Mouse (Mus musculus) mature B cell (primary cell): Measurements from ENCODE around the gene Klhl10.

Source experiments
- in situ Hi-C: fragments of 300-500 bp; cut with MboI; formaldehyde crosslinking; loops from 2 replicates; pipeline ENCODE4 v1.14.3; 2019

Klhl10 gene

DNA sequence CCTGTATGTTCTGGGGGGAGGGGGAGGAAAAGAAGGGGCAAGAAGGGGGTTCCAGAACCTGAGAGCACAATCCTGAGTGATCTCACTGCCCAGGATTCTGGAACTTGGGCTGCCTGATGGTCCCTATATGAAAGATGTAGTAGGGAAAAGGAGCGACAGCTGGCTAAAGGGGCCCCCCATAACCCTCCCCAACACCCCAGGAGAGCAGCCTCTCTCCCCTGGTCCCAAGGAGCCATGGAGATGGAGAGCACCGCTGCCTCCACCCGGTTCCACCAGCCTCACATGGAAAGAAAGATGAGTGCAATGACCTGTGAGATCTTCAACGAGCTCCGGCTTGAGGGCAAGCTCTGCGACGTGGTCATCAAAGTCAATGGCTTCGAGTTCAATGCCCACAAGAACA, at the start of gene Klhl10, which contains the start of gene Nt5c3b:
Klhl10 (plus strand) TSS at position 121 of the 400 bp plus-strand sequence.
Nt5c3b (minus strand) TSS at position 12 of the 400 bp plus-strand sequence.
- in situ Hi-C loops, result no loop called here

DNA sequence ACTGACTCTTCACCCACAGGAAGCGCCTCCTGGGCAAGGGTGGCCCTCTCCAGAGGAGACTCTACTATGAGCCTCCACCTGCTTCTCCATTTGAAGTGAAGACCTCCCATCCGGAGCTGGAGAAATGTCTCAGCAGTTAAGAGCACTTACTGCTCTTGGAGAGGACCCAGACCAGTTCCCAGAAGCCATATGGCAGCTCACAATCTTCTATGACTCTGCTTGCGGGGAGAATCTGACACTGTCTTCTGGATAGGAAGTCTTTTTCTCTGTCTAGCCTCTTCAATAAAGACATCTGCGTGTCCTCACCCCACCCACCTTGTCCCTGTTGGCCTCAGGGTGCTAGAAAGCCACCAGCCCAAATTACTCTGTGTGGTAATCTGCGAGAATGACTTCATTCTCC, 48.8 kb upstream of the Klhl10 start:
- in situ Hi-C loops, result no loop called here

DNA sequence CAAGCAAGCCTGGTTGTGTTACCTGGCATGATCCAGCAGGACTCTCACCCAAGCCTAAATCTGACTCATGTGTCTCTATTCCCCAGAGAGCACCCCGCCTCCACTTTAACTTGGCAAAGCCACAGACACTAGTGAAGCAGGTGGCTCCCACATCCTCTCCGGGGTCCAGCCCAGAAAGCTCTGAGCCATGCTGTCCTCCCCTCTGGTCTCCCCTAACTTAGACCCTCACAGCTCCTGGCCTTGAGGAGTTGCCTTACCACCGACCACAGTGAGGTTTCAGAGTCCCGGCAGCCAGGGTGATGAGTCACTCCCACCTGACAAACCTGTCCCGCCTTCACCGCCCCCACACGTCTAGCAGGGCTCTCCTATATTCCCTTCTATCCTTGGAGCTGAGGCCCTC, 48.0 kb upstream of the Klhl10 start:
- in situ Hi-C loops, result no loop called here

DNA sequence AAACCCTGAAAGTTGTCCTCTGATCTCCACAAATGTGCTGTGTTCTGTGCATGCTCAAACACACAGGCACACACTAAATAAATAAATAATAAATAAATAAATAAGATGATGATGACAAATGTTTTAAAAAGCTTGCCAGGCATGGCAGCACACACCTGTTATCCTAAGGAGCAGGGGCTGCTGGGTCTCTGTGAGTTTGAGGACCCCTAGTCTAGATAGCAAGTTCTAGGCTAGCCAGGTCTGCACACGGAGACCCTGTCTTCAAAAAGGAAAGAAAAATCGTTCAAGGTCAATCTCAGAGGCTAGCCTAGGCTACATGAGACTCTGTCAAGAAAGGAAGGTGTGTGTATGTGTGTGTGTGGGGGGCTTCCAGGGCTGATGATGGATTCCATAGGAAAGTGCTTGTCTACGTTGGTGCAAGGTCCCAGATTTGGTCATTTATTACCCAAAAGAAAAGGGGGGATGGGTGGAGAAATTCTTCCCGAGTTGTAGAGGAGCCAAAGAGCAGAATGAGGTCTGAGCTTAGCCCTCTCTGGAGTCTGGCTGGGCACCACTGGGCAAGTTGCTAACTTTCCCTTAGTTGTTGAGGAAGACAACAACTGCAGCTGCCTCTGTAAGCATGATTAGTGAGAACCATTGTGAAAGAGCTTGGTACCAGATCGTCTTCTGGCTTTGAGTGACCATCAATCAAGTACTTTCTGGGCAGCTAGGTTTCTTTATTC, 47.2 kb upstream of the Klhl10 start:
- in situ Hi-C loops, result no loop called here

DNA sequence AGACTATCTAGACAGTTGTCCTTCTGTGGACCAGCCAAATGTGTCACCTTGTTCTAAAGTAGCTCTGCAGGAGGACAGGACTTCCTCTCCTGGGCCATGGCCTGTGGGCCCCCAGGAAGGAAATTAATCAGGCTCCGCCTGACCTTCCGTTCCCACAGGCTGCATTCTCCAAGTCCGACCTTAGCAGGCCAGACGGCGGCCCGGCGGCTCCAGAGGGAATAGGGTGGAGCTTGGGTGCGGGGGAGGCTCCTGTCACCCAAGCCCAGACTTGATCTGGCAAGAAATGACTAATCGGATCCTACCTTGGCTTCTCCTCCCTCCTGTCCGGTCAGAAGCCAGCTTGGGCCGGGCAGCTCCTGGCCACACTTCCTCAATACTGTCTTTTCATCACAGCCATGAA, 46.5 kb upstream of the Klhl10 start:
- in situ Hi-C loops, result no loop called here

DNA sequence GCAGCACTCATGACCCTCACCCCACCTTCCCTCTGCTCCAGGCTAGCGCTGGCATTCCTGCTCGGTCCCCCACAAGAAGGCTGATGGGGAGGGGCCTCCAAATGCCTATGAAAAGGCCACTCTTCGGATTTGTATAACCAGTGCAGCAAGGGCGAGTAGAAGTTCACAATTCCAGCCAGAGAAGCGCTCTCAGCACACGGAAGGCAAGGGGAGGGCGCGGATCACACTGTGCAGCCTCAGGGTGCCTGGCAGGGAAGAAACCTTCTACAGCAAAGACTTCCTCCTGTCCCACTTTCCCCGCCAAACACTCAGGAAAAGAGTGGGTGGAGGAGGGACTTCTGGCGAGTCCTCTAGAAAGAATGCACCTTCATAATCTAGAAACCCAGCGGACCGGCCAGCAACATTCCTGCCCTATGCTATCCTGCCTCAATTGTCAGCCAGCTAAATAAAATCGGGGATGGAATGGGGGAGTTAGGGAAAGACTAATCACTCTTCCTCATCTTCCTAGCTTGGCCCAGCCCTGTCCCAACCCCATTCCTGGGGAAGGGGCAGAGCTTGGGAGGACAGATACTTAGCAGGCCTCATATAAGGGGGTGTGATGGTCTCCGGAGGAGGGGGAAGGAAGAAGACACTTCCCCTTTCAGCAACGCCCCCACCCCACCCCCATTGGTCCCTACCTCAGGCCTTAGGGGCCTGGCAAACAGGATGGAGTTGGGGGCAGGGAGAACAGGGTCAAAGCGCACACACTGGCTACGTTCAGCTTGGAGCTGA, 45.7 kb upstream of the Klhl10 start:
- in situ Hi-C loops, result no loop called here

DNA sequence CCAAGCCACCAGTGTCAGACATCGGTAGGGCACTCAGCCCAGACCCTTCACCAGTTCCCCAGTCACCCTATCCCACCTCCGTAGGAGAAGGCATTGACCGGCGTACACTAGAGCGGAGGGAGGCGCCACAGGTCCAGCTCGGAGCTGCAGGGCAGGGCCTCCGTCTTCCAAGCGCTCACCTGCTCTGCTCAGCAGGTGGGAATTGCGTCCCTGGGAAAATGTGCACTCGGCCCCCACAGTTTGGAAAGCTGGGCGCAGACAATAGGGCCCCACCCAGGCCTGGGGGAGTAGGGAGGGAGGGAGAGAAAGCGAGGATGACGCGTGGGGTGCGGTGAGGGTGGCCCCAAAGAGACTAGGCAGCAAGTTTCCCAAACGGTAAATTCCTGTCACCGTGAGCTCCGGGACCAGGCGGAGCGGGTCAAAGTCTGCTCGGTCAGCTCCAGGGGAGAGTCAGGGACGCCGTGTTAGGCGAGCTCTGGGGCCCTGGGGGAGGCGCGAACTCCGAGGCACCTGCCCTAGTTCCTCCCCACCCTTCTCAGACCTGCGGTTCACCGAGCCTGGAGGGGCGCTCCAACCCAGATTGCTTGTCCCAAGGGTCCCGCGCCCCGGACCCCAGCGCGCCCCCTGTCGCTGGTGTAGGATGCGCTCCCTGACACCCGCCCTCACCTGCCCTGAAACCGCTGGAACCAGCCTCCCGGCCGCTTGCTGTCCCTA, 44.7 kb upstream of the Klhl10 start:
- in situ Hi-C loops, result no loop called here

DNA sequence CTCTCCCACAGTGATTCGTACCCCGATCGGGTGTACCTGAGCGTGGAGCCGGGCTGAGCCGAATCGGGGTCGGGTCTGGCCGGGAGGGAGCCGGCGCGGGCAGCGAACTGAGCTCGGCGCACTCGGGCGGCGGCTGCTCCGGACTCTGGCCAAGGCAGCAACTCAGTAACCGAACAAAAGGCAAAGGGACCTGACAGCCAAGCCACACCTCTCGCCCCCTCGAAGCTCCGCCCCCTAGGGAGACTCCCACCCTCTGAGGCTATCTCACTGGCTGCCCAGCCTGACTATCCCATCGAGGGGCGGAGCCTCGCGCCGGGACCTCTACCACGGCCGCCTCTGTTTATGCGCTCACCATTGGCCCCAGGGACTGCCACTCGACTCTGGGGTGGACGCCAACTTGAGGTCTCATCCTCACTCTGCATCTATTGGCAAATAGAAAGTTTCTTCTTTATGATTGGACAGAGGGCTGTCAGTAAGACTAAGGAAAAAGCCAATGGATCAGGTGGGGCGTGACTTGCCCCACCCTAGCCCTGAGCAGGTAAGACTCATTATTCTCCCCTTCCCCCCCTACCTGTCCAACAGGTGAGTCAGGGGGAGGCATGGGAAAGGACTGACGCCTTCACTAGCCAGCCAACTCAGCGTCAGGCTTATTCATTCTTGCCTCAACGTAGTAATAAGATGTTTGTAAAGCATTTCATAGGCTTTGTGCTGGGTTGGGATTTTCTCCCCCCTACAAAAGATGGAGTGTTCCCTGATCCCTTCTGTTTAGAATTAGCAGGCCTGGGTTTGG, 43.9 kb upstream of the Klhl10 start, which contains the start of gene Jup:
Jup (minus strand) TSS at position 164 of the 790 bp plus-strand sequence.
- in situ Hi-C loops, result no loop called here

DNA sequence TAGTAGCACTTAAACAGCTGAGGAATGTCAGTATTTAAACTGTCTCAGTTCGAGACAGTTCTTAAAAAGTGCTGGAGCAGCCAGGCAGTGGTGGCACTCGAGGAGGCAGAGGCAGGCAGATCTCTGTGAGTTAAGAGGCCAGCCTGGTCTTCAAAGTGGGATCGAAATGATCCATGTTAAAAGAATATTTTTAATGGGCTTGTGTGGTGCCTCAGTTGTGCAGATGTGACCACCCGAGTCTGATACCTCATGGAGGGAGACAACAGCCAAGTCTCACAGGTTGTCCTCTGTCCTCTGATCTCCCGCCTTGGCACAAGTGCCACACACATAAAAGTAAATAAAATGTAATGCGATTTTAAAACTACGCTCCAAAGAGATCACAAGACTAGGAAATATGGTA, 43.2 kb upstream of the Klhl10 start:
- in situ Hi-C loops, result no loop called here

DNA sequence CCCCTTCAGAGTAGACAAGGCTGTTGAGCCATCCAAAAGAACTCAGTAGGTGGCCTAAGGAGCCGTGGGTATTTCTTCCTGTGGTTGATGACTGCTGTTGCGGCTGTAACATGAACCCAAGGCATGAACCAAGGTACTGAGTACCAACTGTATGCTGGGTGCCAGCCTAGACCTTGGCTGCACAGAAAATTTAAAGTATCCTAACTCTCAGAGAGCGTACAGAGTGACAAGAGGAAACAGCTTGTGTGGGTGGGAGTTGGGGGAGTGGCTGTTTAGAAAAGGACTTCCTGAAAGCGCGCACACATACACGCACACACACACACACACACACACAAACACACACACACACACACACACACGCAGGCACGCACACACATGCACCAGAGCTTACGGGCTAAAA, 42.4 kb upstream of the Klhl10 start:
- in situ Hi-C loops, result no loop called here

DNA sequence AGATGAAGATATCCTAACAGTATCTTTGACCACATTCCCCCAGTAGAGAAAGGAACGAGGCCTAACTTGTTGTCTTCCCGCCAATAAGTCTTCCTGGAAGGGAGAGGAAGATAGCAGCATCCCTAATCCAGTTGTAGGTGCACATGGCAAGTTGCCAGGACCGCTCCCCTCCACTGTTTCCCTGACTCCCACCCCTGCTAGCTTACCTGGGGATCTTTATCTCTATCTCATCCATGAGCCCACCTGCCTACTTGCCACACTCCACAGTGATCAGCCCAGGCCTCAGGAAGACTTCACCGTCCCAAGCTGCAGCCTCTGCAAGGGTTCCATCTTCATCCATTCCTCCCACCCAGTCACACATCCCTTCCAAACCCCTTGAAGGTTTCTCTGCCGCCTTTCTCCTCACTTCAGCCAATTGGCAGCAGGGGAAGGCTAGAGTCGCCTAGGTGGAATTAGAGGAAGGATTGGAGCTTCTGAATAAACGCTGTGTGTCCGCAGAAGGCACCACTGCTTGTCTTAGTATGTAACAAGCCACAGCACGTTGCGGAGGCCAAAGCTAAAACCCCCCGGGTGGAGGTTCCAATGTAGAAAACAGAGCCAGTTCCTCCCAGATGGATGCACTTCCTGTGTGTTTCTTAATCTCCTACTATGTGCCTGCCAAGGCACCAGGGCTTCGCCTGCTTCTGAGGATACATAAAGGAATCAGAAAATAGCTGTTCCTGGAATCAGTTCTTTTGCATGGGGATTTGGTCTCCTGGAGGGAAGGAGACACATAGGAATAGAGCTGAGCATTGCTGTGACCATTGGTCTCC, 41.8 kb upstream of the Klhl10 start:
- in situ Hi-C loops, result no loop called here

DNA sequence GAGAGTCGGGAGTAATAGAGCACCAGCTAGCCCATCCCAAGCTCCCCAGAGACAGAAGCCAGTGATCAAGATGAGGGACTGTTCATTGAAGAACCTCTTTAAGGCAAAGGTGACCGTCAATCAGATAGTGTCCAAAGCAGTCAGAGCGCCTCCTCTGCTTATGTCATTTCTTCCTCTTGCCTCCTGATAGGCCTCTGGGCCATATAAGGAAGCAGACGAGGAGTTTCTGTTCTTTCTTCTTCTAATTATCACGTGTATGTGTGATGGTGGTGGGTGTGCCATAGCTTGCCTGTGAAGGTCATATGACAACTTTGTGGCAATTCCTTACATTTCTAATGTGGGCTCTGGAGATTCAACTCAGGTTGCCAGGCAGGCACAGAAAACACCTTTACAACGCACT, 40.9 kb upstream of the Klhl10 start:
- in situ Hi-C loops, result no loop called here

DNA sequence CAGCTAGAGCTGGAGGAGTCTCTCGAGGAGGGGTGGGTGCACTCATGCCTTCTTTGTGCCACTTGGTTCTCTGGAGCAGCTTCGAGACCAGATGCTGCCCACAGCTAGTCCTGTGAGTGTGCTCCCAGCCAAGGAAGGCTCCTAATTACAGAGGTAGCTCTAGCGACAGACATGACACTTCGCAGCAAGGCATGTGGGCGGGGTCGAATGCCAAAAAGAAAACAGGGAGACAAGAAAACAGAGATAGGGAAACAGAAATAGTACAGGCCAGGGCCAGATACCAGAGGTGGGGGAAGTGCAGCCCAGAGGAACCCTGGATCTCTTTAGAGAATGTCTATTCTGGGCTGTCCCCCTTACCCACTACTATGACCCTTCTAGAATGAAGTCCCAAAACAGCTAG, 39.5 kb upstream of the Klhl10 start:
- in situ Hi-C loops, result no loop called here

DNA sequence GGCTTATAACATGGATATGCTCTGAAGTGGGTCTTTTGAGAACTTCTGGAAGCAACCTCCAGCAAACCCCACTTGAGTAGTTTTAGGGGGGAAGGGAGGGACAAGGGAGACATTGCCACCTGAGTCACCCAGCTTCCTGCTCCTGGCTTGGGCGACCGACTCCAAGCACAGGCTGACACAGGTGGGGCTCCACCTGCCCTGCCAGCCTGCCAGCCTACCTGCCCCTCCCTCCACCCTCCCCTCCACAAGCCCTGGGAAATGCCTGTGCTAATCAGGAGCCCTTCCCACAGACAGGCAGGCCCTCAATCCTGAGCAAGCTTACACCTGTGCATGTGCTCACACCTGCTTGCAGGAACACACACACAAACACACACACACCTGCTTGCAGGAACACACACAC, 39.0 kb upstream of the Klhl10 start:
- in situ Hi-C loops, result no loop called here

DNA sequence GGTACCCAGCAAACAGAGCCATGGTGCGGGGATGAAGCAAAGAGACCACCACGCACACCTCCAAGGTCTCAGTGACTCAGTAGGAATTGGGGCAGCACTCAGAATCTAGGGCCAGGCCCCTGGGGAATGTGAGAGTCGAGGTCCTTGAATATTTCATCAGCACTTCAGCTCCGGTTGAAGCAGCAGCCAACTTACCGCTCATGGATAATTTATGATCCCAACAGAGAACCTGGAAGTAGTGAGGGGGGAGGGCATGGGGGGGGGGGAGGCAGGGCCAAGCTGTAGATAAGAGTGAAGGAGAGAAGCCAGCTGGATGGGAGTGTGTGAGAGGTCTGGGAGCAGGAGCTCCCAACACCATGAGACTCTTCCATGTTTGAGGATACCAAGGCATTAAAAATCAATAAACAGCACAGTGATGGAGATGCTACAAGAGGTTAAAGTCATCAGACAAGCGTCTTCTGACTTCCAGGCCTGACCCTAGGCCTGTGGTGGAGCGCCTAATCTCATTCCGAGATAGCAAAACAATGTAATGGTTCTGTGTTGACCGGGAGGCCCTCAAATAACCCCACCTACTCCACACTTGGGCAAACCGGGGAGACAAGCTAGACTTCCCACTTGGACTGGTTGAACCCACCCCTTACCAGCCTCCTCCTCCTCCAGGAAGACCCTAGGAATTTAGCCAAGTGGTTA, 38.1 kb upstream of the Klhl10 start:
- in situ Hi-C loops, result no loop called here

DNA sequence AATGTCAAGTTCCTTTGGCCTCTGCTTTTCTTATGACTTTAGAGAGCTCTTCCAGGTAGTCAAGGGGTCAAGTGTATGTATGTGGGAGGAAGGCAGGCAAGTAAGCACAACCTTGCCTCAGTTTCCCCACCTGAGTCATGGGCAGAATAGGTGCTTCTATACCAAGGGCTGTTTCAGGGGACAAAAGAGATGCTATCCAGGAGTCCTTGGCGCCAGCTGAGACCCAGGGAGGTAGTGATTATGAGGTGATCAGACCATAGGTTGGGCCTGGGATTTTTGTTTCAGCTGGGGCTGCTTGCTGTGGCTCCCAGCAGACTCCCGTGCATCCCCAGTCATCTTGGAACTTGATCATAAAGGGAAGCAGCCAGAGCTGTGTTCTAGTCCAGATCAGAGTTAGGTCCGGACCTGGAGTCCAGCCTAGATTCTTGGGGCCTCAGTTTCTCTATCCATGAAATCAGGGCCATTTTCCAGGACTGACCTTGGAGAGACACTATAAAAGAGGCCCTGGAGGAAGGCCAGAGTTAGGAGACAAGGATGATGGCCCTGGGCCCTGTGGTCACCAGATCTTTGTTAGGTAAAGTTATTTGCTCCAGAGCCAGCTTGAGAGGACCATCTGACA, 37.2 kb upstream of the Klhl10 start:
- in situ Hi-C loops, result no loop called here

DNA sequence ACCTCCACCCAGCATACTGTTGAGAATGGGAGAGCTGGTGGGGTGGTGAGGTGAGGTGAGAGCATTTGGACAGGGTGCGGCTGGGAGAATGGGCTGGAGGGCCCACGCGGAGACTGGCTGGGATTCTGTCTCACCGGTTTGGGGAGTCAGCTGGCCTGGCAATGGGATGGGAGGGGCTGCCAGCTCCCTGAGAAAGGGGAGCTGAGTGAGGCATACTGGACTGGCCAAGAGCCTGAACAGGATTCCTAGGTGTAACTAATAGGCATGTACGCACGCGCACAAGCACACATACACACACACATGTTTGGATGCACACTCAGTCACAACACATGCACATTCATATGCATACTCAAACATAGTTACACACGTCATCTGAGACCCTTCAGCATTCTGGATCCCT, 35.4 kb upstream of the Klhl10 start:
- in situ Hi-C loops, result no loop called here

DNA sequence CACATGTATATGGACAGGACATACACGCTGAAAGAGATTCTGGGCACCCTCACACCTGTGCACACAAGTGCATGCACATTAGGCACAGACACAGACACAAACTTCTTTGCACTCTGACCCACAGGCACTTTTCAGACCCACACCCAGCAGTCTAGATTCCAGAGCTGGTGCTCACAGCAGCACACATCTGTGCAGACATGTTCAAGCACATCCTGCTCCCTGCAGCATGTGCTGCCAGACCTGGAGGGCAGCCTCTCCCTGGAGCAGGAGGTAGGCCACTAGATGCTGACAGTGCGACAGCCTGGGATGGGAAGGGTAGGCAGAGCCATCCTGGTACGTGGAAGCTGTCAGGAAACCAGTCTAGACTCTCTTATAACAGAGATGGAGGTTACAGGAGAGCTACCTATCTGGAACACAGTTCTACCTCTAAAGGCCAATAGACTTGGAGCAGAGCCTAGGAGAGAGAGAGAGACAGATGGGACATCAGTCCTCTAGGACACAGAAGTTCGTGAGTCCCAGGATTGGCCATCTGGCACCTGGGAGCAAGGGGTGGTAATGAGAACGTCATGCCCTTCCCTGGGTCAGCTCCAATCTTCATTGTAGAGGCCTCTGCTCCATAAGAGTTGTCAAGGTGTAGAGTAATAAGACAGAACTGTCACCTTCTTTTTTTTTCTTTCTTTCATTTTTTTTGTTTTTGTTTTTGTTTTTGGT, 34.6 kb upstream of the Klhl10 start:
- in situ Hi-C loops, result no loop called here

DNA sequence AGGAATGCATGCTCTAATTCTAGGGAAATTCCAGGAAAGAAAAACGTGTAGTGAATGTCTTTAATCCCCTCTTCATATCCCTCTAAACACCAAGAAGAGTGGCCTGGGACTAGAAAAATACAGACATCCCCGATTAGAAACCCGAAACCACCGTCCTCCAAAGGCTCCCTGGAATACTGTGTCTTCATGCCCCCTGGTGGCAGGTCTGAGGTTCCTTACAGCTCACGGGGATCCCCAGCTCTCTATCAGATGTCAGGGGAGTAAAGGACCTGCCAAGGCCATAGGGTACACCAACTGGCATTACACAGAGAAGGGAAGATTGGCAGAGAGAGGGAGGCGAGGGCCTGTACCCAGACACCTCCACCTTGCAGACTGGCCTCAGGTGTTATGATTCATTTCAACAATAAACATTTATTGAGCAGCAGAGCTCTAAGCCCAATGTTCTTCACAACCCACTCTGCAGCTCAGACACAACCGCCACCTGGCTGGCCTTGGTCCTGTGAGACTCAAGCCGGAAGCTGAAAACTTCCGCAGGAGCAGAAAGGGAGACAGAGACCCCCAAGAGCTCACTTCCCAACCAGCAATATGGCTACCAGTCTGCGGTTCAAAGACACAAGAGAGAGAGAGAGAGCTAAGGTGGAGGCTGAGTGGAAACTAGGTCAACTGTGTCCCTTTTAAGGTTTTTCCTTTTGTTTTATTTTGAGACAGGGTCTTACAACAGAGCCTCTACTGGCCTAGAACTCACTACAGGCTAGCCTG, 33.5 kb upstream of the Klhl10 start:
- in situ Hi-C loops, result no loop called here
